Mouse (Mus musculus): ENCODE results near the gene Ganc.

GRCm38 (mm10) chr2:120386264-120386663, 17.4 kb upstream of the Ganc start:
- no peak for TF ChIP-seq CTCF (conservative IDR thresholded peaks at IDR 0.05; ENCODE audit: insufficient read depth, insufficient read length, low read depth, low read length)
- TF ChIP-seq POLR2A (IDR thresholded peaks at IDR 0.05; ENCODE audit: low read depth, low read length), result no peak
